Mouse (Mus musculus): Measurements from ENCODE around the gene Rnf145. TPM values are rescaled to one million over a fixed set of nuclear protein-coding genes. Genes with fewer than 3 reads are reported as not detected.
A peak's percentile ranks its signal among the peaks of the same experiment; 100 is the strongest.

Rnf145 gene
- polyA plus RNA-seq, 1 experiment from 2014 or later: 53.5 TPM

GRCm38 (mm10) chr11:44525765-44526164, 7.0 kb downstream of the Rnf145 start:
- 75% methylated on average over 4 of the region's 4 CpGs for WGBS (ENCODE audit: insufficient replicate concordance)
- no peak for ATAC-seq (ENCODE audit: insufficient read depth)
- peaks cover 86% of the 10 kb centered on the region for H3K4me1 ChIP-seq (replicated peaks)
- no peak overlapping the region for H3K4me2 ChIP-seq
- H3K36me3 ChIP-seq (replicated peaks): peaks cover 79% of the 10 kb centered on the region
- H3K9me3 ChIP-seq (replicated peaks): no peaks in the 10 kb centered on the region
- no peak overlapping the region for H3K9ac ChIP-seq
- no peak overlapping the region for H3K4me3 ChIP-seq (replicated peaks)
- H3K27ac ChIP-seq (replicated peaks): 0 out of 2 replicates have a peak overlapping the region, but pooled peaks have one; percentile 39
- no peaks in the 10 kb centered on the region for H3K27me3 ChIP-seq

- H3K36me3 ChIP-seq (replicated peaks): peaks cover 89% of the 10 kb centered on the region
- peak overlapping the region; percentile 16; the same call in 1 of the 2 replicates for H3K4me2 ChIP-seq
- peaks cover 86% of the 10 kb centered on the region for H3K4me1 ChIP-seq (replicated peaks)
Measured at GRCm38 (mm10) chr11:44526654-44527263, 8.0 kb downstream of the Rnf145 start.

GRCm38 (mm10) chr11:44528560-44529199, 9.9 kb downstream of the Rnf145 start:
- Histone ChIP-seq H3K4me1 (replicated peaks) (peaks cover 82% of the 10 kb centered on the region), H3K4me2 (peak overlapping the region; percentile 72), H3K9ac (peak overlapping the region; percentile 53), H3K4me3 (replicated peaks) (peak overlapping the region; percentile 49), H3K27me3 (no peaks in the 10 kb centered on the region), H3K27ac (replicated peaks) (peak overlapping the region; percentile 97), H3K9me3 (replicated peaks) (no peaks in the 10 kb centered on the region), H3K36me3 (replicated peaks) (peaks cover 95% of the 10 kb centered on the region)
- WGBS (ENCODE audit: insufficient replicate concordance): 56% methylated on average over 14 of the region's 14 CpGs
- ATAC-seq (ENCODE audit: insufficient read depth): peak; percentile 77

More at GRCm38 (mm10) chr11:44526654-44527263, 8.0 kb downstream of the Rnf145 start:
- H3K4me3 ChIP-seq (replicated peaks): no peak overlapping the region
- no peak for ATAC-seq (ENCODE audit: insufficient read depth)
- no peaks in the 10 kb centered on the region for H3K27me3 ChIP-seq
- 87% methylated on average over 11 of the region's 11 CpGs for WGBS (ENCODE audit: insufficient replicate concordance)
- peak overlapping the region; percentile 97 for H3K27ac ChIP-seq (replicated peaks)
- no peak overlapping the region for H3K9ac ChIP-seq
- no peaks in the 10 kb centered on the region for H3K9me3 ChIP-seq (replicated peaks)

- Histone ChIP-seq H3K4me1 (replicated peaks) (peaks cover 77% of the 10 kb centered on the region), H3K9ac (peak overlapping the region; percentile 53), H3K27ac (replicated peaks) (peak overlapping the region; percentile 97), H3K9me3 (replicated peaks) (no peaks in the 10 kb centered on the region), H3K4me2 (peak overlapping the region; percentile 72), H3K4me3 (replicated peaks) (peak overlapping the region; percentile 49), H3K36me3 (replicated peaks) (peaks cover 95% of the 10 kb centered on the region), H3K27me3 (no peaks in the 10 kb centered on the region)
- peak; percentile 98 for ATAC-seq (ENCODE audit: insufficient read depth)
- 11% methylated on average over 12 of the region's 12 CpGs for WGBS (ENCODE audit: insufficient replicate concordance)
Measured at GRCm38 (mm10) chr11:44529200-44529599, 10.4 kb downstream of the Rnf145 start.

- Histone ChIP-seq H3K36me3 (replicated peaks) (peaks cover 95% of the 10 kb centered on the region), H3K4me1 (replicated peaks) (peaks cover 73% of the 10 kb centered on the region), H3K27me3 (no peaks in the 10 kb centered on the region), H3K27ac (replicated peaks) (peak overlapping the region; percentile 97), H3K4me3 (replicated peaks) (peak overlapping the region; percentile 49), H3K9ac (0 out of 2 replicates have a peak overlapping the region, but pooled peaks have one; percentile 53), H3K9me3 (replicated peaks) (no peaks in the 10 kb centered on the region), H3K4me2 (peak overlapping the region; percentile 72)
- ATAC-seq (ENCODE audit: insufficient read depth): no peak
- WGBS (ENCODE audit: insufficient replicate concordance): 72% methylated on average over 5 of the region's 5 CpGs
Measured at GRCm38 (mm10) chr11:44529716-44530115, 11.0 kb downstream of the Rnf145 start.

GRCm38 (mm10) chr11:44530382-44530781, 11.6 kb downstream of the Rnf145 start:
- ATAC-seq (ENCODE audit: insufficient read depth): no peak
- Histone ChIP-seq H3K4me3 (replicated peaks) (no peak overlapping the region), H3K4me2 (peak overlapping the region; percentile 27; the same call in 1 of the 2 replicates), H3K27me3 (no peaks in the 10 kb centered on the region), H3K27ac (replicated peaks) (peak overlapping the region; percentile 65), H3K9me3 (replicated peaks) (no peaks in the 10 kb centered on the region), H3K36me3 (replicated peaks) (peaks cover 95% of the 10 kb centered on the region), H3K4me1 (replicated peaks) (peaks cover 77% of the 10 kb centered on the region), H3K9ac (no peak overlapping the region)
- WGBS (ENCODE audit: insufficient replicate concordance): 87% methylated on average over 8 of the region's 8 CpGs

- no peaks in the 10 kb centered on the region for H3K9me3 ChIP-seq (replicated peaks)
- H3K4me3 ChIP-seq (replicated peaks): no peak overlapping the region
- peaks cover 96% of the 10 kb centered on the region for H3K36me3 ChIP-seq (replicated peaks)
- H3K27ac ChIP-seq (replicated peaks): peak overlapping the region; percentile 65
- ATAC-seq (ENCODE audit: insufficient read depth): no peak
- WGBS (ENCODE audit: insufficient replicate concordance): 79% methylated on average over 11 of the region's 11 CpGs
- no peak overlapping the region for H3K9ac ChIP-seq
- H3K4me1 ChIP-seq (replicated peaks): peaks cover 76% of the 10 kb centered on the region
- no peaks in the 10 kb centered on the region for H3K27me3 ChIP-seq
- peak overlapping the region; percentile 27 for H3K4me2 ChIP-seq
Measured at GRCm38 (mm10) chr11:44530867-44531266, 12.1 kb downstream of the Rnf145 start.

GRCm38 (mm10) chr11:44531617-44532016, 12.9 kb downstream of the Rnf145 start:
- Histone ChIP-seq H3K27me3 (no peaks in the 10 kb centered on the region), H3K4me3 (replicated peaks) (no peak overlapping the region), H3K27ac (replicated peaks) (peak overlapping the region; percentile 45; the same call in 1 of the 2 replicates), H3K9me3 (replicated peaks) (no peaks in the 10 kb centered on the region), H3K36me3 (replicated peaks) (peaks cover 94% of the 10 kb centered on the region), H3K4me2 (no peak overlapping the region), H3K4me1 (replicated peaks) (peaks cover 71% of the 10 kb centered on the region), H3K9ac (no peak overlapping the region)
- 91% methylated on average over 4 of the region's 4 CpGs for WGBS (ENCODE audit: insufficient replicate concordance)
- no peak for ATAC-seq (ENCODE audit: insufficient read depth)

GRCm38 (mm10) chr11:44532846-44533781, 14.3 kb downstream of the Rnf145 start:
- Histone ChIP-seq H3K9me3 (replicated peaks) (no peaks in the 10 kb centered on the region), H3K27me3 (no peaks in the 10 kb centered on the region), H3K36me3 (replicated peaks) (peaks cover 92% of the 10 kb centered on the region), H3K4me1 (replicated peaks) (peaks cover 61% of the 10 kb centered on the region), H3K4me2 (no peak overlapping the region), H3K27ac (replicated peaks) (peak overlapping the region; percentile 31; the same call in 1 of the 2 replicates), H3K9ac (no peak overlapping the region), H3K4me3 (replicated peaks) (no peak overlapping the region)
- 90% methylated on average over 17 of the region's 17 CpGs for WGBS (ENCODE audit: insufficient replicate concordance)
- ATAC-seq (ENCODE audit: insufficient read depth): no peak

GRCm38 (mm10) chr11:44534999-44535750, 16.4 kb downstream of the Rnf145 start:
- H3K27me3 ChIP-seq: no peaks in the 10 kb centered on the region
- H3K9me3 ChIP-seq (replicated peaks): no peaks in the 10 kb centered on the region
- H3K27ac ChIP-seq (replicated peaks): no peak overlapping the region; the same call in 1 of the 2 replicates
- no peak overlapping the region for H3K4me3 ChIP-seq (replicated peaks)
- no peak for ATAC-seq (ENCODE audit: insufficient read depth)
- peaks cover 93% of the 10 kb centered on the region for H3K36me3 ChIP-seq (replicated peaks)
- H3K9ac ChIP-seq: no peak overlapping the region
- H3K4me2 ChIP-seq: no peak overlapping the region
- WGBS (ENCODE audit: insufficient replicate concordance): 76% methylated on average over 12 of the region's 12 CpGs
- peaks cover 60% of the 10 kb centered on the region for H3K4me1 ChIP-seq (replicated peaks)

Measured in liver, embryonic 15.5 days (tissue).